Mouse (Mus musculus): Measurements from ENCODE around the gene Atoh8.

- TF ChIP-seq EP300 (IDR thresholded peaks at IDR 0.05; ENCODE audit: insufficient read depth, low read depth, low read length) (no peak), CTCF (IDR thresholded peaks at IDR 0.05) (no peak), POLR2A (IDR thresholded peaks at IDR 0.05; ENCODE audit: insufficient read depth, low read depth, low read length) (no peak)
Measured at GRCm38 (mm10) chr6:72227665-72228265, 7.6 kb downstream of the Atoh8 start.
